Mouse (Mus musculus) ES-Bruce4 (cell line): ENCODE measurements at regions not wholly inside any gene's neighbourhood (a gene's known extent, or its start where the extent isn't known, plus 50 kb on each side); places are given as distances from the start of the nearest gene placed in this dataset.

ENCODE experiments used
- H3K27ac ChIP-seq: 2 replicates; pipeline ENCODE4 v1.5.1; 2012; ENCODE audit warnings: low read length, inconsistent platforms; ENCODE audit not compliant: insufficient read depth
- H3K27me3 ChIP-seq: 2 replicates; pipeline ENCODE4 v1.6.1; 2012; ENCODE audit warnings: mild to moderate bottlenecking, low read length, inconsistent platforms; ENCODE audit not compliant: control insufficient read depth, poor library complexity, insufficient read depth, severe bottlenecking
- H3K36me3 ChIP-seq: 2 replicates; pipeline ENCODE4 v1.6.1; 2012; ENCODE audit warnings: inconsistent platforms, mild to moderate bottlenecking, low read length, moderate library complexity; ENCODE audit not compliant: control insufficient read depth, poor library complexity, insufficient read depth, severe bottlenecking
- H3K4me1 ChIP-seq: one replicate; pipeline ENCODE4 v1.8.1; 2011; ENCODE audit warnings: low read length; ENCODE audit not compliant: control insufficient read depth, insufficient read depth
- H3K4me3 ChIP-seq: 2 replicates; pipeline ENCODE4 v1.5.1; 2011; ENCODE audit warnings: low read depth, mild to moderate bottlenecking, low read length
- H3K9ac ChIP-seq: 2 replicates; pipeline ENCODE4 v1.6.1; 2012; ENCODE audit warnings: low read depth, mild to moderate bottlenecking, inconsistent platforms; ENCODE audit not compliant: poor library complexity, severe bottlenecking
- H3K9me3 ChIP-seq: replicated peaks from 2 replicates; pipeline ENCODE4 v1.6.1; 2012; ENCODE audit warnings: mild to moderate bottlenecking, low read length, inconsistent platforms; ENCODE audit not compliant: control insufficient read depth, poor library complexity, insufficient read depth, severe bottlenecking
- CTCF ChIP-seq: IDR thresholded peaks from one replicate; pipeline ENCODE4 v1.8.1; 2011; ENCODE audit warnings: low read depth, low read length
- EP300 ChIP-seq: IDR thresholded peaks from 2 replicates; pipeline ENCODE4 v1.6.1; 2011; ENCODE audit warnings: low read depth, low read length; ENCODE audit not compliant: insufficient read depth
- POLR2A ChIP-seq: IDR thresholded peaks from one replicate; pipeline ENCODE4 v1.8.1; 2011; ENCODE audit warnings: low read length; ENCODE audit not compliant: insufficient read depth

- Histone ChIP-seq H3K27me3 (no peaks in the 10 kb centered on the region), H3K36me3 (no peaks in the 10 kb centered on the region), H3K4me3 (no peak overlapping the region), H3K9ac (no peak overlapping the region), H3K9me3 (no peaks in the 10 kb centered on the region), H3K27ac (no peak overlapping the region), H3K4me1 (no peaks in the 10 kb centered on the region)
- TF ChIP-seq EP300: no peak
- no peak for TF ChIP-seq POLR2A
- TF ChIP-seq CTCF: no peak
These were observed 323.2 kb upstream of the Smim15 start for GRCm38 (mm10) chr13:107720874-107721574.

GRCm38 (mm10) chr13:107718973-107719620, 325.1 kb upstream of the Smim15 start:
- Histone ChIP-seq H3K9me3 (no peaks in the 10 kb centered on the region), H3K36me3 (no peaks in the 10 kb centered on the region), H3K27me3 (no peaks in the 10 kb centered on the region), H3K27ac (no peak overlapping the region), H3K9ac (no peak overlapping the region), H3K4me1 (peaks cover 2% of the 10 kb centered on the region), H3K4me3 (no peak overlapping the region)
- TF ChIP-seq EP300 (no peak), CTCF (no peak), POLR2A (no peak)

GRCm38 (mm10) chr13:107715616-107716015, 328.6 kb upstream of the Smim15 start:
- Histone ChIP-seq H3K9me3 (no peaks in the 10 kb centered on the region), H3K36me3 (no peaks in the 10 kb centered on the region), H3K9ac (no peak overlapping the region), H3K27ac (no peak overlapping the region), H3K4me3 (no peak overlapping the region), H3K27me3 (no peaks in the 10 kb centered on the region), H3K4me1 (peaks cover 2% of the 10 kb centered on the region)
- no peak for TF ChIP-seq POLR2A
- no peak for TF ChIP-seq EP300
- no peak for TF ChIP-seq CTCF

GRCm38 (mm10) chr13:107714001-107714400, 330.2 kb upstream of the Smim15 start:
- no peaks in the 10 kb centered on the region for H3K9me3 ChIP-seq
- H3K27me3 ChIP-seq: no peaks in the 10 kb centered on the region
- no peak overlapping the region for H3K9ac ChIP-seq
- TF ChIP-seq POLR2A: no peak
- no peak for TF ChIP-seq EP300
- TF ChIP-seq CTCF: no peak
- peaks cover 3% of the 10 kb centered on the region for H3K4me1 ChIP-seq
- H3K4me3 ChIP-seq: no peak overlapping the region
- H3K27ac ChIP-seq: no peak overlapping the region
- no peaks in the 10 kb centered on the region for H3K36me3 ChIP-seq

GRCm38 (mm10) chr13:107711341-107711994, 332.8 kb upstream of the Smim15 start:
- TF ChIP-seq CTCF (no peak), EP300 (no peak), POLR2A (no peak)
- Histone ChIP-seq H3K4me1 (peaks cover 3% of the 10 kb centered on the region), H3K36me3 (no peaks in the 10 kb centered on the region), H3K9ac (no peak overlapping the region), H3K27ac (no peak overlapping the region), H3K27me3 (no peaks in the 10 kb centered on the region), H3K4me3 (no peak overlapping the region), H3K9me3 (no peaks in the 10 kb centered on the region)

GRCm38 (mm10) chr13:107710368-107710767, 333.9 kb upstream of the Smim15 start:
- no peaks in the 10 kb centered on the region for H3K9me3 ChIP-seq
- no peaks in the 10 kb centered on the region for H3K27me3 ChIP-seq
- H3K4me1 ChIP-seq: peaks cover 3% of the 10 kb centered on the region
- no peak overlapping the region for H3K9ac ChIP-seq
- no peak overlapping the region for H3K4me3 ChIP-seq
- H3K27ac ChIP-seq: no peak overlapping the region
- TF ChIP-seq EP300: 0 out of 2 replicates have a peak, but pooled peaks have one; percentile 40
- no peak for TF ChIP-seq CTCF
- H3K36me3 ChIP-seq: no peaks in the 10 kb centered on the region
